Mouse (Mus musculus): ENCODE data around the gene Tstd1. TPM values are rescaled to one million over a fixed set of nuclear protein-coding genes. Genes with fewer than 3 reads are reported as not detected.

Gene Tstd1
- total RNA-seq, 2 experiments from 2014 or later = 1.1 to 1.3 TPM

- no peak for DNase-seq (ENCODE audit: low spot score in 2 of 2)
These were observed 33.9 kb downstream of the Tstd1 start for GRCm38 (mm10) chr1:171452522-171452921.

DNA sequence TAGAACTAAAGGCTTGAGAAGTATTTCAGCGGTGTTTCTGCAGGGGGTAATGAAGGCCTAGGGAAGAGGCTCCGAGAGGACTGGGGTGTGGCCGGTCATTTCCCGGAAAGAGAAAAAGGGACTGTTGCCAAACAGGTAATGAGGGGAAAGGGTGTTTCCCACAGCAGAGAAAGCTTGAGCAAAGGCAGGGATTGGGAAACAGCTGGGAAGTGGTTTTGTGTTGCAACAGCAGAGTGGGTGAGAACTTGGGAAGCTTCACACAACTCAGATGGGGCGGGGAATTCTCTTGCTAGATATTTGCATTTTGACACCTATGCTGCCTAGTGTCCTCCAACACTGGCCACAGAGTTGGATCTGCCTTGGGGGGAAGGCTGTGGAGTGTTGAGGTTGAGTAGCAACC is 34.3 kb downstream of the Tstd1 start:
- no peak for DNase-seq (ENCODE audit: low spot score in 2 of 2)

DNA sequence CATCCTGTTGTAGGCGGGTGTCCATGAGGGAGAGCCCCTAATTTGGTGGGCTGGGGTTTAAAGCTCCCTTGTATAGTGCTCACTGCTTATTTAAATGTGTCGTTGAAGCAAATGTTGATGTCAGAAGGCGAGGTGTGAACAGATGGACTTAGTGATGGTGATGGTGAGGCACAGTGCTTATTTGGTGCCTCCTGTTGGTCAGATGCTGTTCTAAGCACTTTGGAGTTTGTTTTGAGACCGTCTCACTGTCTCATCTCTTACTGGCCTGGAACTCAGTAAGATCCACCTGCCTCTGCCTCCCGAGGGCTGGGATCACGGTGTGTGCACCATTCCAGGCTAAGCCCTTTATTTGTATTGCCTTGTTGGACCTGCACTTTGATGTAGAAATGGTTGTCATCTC is 36.3 kb downstream of the Tstd1 start:
- DNase-seq (ENCODE audit: low spot score in 2 of 2) = no peak

- DNase-seq (ENCODE audit: low spot score in 2 of 2) = no peak
These were observed 38.9 kb downstream of the Tstd1 start for GRCm38 (mm10) chr1:171457568-171457967.

DNA sequence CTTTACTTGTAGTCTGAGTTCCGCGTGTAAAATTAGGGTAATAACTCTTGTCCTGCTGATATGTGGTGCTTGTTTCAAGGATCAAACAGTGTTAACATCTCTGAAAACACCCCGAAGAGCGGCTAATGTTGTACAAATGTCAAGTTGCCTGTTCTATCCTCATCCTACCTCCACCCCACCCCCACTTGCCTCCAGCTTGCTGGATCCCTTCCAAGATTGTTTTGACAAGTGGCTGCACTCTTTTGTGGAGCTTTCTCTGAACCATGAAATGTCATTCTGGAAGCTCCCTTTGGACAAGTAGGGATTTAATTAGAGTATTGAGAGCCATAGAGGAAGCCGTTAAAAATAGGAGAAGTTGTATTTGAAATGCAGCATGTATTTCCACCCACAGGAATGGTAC is 41.1 kb downstream of the Tstd1 start:
- DNase-seq (ENCODE audit: low spot score in 2 of 2) = no peak

- DNase-seq (ENCODE audit: low spot score in 2 of 2) = no peak
These were observed 42.2 kb downstream of the Tstd1 start for GRCm38 (mm10) chr1:171460551-171461503.

GRCm38 (mm10) chr1:171463133-171463532 is 44.5 kb downstream of the Tstd1 start:
- no peak for DNase-seq (ENCODE audit: low spot score in 2 of 2)

DNA sequence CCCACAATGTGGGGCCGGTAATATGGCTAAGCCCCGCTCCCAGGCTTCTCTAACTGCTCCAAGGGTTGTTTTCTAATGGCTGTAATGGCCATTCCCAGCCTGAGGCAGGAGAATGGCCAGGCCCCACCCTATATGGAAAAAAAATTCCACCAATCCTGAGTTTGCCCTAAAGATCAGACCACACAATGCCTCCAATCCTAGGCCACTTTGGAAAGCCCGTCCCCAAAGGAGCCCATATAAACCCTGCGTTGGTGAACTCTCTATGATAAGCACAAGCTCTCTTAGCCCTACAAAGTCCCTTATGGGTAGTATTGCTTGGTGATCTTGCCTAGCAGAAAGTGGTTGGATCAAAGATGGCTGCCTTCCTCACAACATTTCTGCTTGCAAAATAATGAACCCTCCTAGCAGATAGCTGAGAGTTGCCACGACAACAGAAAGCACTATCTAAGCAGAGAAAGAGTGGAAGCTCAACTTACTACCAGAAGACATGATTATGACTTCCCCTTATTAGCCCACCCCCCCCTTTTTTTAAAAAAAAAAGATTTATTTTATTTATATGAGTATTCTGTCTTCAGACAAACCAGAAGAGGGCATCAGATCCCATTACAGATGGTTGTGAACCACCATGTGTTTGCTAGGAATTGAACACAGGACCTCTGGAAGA is 47.2 kb downstream of the Tstd1 start:
- no peak for DNase-seq (ENCODE audit: low spot score in 2 of 2)

DNA sequence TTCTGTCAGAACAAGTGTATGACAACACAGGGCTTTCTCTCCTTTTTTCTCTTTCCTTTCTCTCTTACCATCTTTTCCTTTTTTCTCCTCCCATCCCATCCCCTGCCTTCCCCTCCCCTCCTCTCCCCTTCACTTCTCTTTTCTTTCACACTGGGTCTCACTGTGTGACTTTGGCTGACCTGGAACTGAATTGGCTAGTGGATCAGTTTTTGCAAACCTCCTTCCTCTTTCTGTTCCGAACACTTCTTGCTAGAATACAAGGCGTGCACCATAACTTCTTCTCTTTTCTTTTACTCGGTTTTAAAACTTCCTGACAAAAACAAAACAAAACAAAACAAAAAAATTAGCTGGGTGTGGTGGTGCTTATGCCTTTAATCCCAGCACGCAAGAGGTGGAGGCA is 47.9 kb downstream of the Tstd1 start:
- no peak for DNase-seq (ENCODE audit: low spot score in 2 of 2)

DNA sequence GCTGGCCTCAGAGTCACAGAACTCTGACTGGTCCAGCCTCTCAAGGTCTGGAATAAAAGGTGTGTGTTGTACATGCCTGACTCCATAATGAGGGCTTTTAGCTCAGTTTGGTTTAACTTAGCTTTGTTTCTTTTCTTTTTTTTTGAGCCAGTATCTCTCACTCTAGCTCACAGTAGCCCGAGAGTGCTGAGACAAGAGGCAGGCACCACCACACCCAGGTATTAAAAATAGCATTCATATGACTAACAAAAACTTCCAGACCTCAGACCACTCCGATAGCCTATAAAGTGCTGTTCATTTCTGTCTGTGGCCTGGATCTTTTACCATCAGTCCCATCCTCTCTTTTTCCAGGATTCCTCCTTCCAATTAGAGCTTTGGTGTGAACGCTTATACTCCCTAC is 51.0 kb downstream of the Tstd1 start:
- DNase-seq (ENCODE audit: low spot score in 2 of 2) = no peak

Other genes starting within 250 kb of the Tstd1 start
- gene Pcp4l1, start 222.6 kb upstream of the Tstd1 start, total RNA-seq (2021) = 10 to 100 TPM in 1 of 2 experiments, 1 to 10 TPM in 1; 7.5 to 11.7 TPM
- gene Nr1i3, start 204.9 kb upstream of the Tstd1 start, total RNA-seq (2021) = under 1 TPM in 1 of 2 experiments, not detected in 1; 0.29 TPM
- gene Tomm40l, start 196.4 kb upstream of the Tstd1 start, total RNA-seq (2021) = 10 to 100 TPM; 33.4 to 39.7 TPM
- 10 to 100 TPM in 1 of 2 experiments, 1 to 10 TPM in 1; 2.1 to 13.8 TPM for gene Apoa2, start 193.8 kb upstream of the Tstd1 start, total RNA-seq (2021)
- gene Fcer1g, start 184.5 kb upstream of the Tstd1 start, total RNA-seq (2021) = 10 to 100 TPM; 18.7 to 28.7 TPM
- 10 to 100 TPM; 12.1 to 12.5 TPM for gene Adamts4, start 168.5 kb upstream of the Tstd1 start, total RNA-seq (2021)
- 100 to 1,000 TPM; 471 to 503 TPM for gene Ndufs2, start 167.5 kb upstream of the Tstd1 start, total RNA-seq (2021)
- 10 to 100 TPM; 18.5 to 19.5 TPM for gene B4galt3, start 148.5 kb upstream of the Tstd1 start, total RNA-seq (2021)
- 10 to 100 TPM; 22.6 to 25.8 TPM for gene Ppox, start 137.7 kb upstream of the Tstd1 start, total RNA-seq (2021)
- gene Usp21, start 130.9 kb upstream of the Tstd1 start, total RNA-seq (2021) = 10 to 100 TPM; 22.2 to 22.3 TPM
- 10 to 100 TPM; 88.1 to 89.8 TPM for gene Ufc1, start 123.8 kb upstream of the Tstd1 start, total RNA-seq (2021)
- 10 to 100 TPM; 33.5 to 33.6 TPM for gene Dedd, start 89.7 kb upstream of the Tstd1 start, total RNA-seq (2021)
- 10 to 100 TPM; 22.4 to 24.9 TPM for gene Nit1, start 73.2 kb upstream of the Tstd1 start, total RNA-seq (2021)
- gene Pfdn2, start 73.2 kb upstream of the Tstd1 start, total RNA-seq (2021) = 100 to 1,000 TPM in 1 of 2 experiments, 10 to 100 TPM in 1; 97.9 to 112 TPM
- gene Klhdc9, start 58.1 kb upstream of the Tstd1 start, total RNA-seq (2021) = under 1 TPM; 0.74 to 0.83 TPM
- under 1 TPM; 0.21 to 0.25 TPM for gene Nectin4, start 48.8 kb upstream of the Tstd1 start, total RNA-seq (2021)
- gene Arhgap30, start 29.9 kb upstream of the Tstd1 start, total RNA-seq (2021) = 1 to 10 TPM; 3.3 to 3.5 TPM
- 10 to 100 TPM; 43.9 to 48.4 TPM for gene Usf1, start 7.6 kb upstream of the Tstd1 start, total RNA-seq (2021)
- 10 to 100 TPM; 15.0 to 16.4 TPM for gene F11r, start 18.7 kb downstream of the Tstd1 start, total RNA-seq (2021)
- 1 to 10 TPM; 3.7 to 4.2 TPM for gene Alyref2, start 84.6 kb downstream of the Tstd1 start, total RNA-seq (2021)
- gene Itln1, start 116.4 kb downstream of the Tstd1 start, total RNA-seq (2021) = not detected
- under 1 TPM in 1 of 2 experiments, not detected in 1; 0.23 TPM for gene Cd244a, start 140.3 kb downstream of the Tstd1 start, total RNA-seq (2021)
- gene Ly9, start 188.5 kb downstream of the Tstd1 start, total RNA-seq (2021) = under 1 TPM; 0.37 to 0.54 TPM
- gene Slamf7, start 234.2 kb downstream of the Tstd1 start, total RNA-seq (2021) = under 1 TPM in 1 of 2 experiments, not detected in 1; 0.20 TPM

Measured in gastrocnemius, postnatal 4 days (tissue).